Mouse (Mus musculus): ENCODE measurements around the gene Nfkbiz.
A peak's percentile ranks its signal among the peaks of the same experiment; 100 is the strongest.

The Nfkbiz gene

DNA sequence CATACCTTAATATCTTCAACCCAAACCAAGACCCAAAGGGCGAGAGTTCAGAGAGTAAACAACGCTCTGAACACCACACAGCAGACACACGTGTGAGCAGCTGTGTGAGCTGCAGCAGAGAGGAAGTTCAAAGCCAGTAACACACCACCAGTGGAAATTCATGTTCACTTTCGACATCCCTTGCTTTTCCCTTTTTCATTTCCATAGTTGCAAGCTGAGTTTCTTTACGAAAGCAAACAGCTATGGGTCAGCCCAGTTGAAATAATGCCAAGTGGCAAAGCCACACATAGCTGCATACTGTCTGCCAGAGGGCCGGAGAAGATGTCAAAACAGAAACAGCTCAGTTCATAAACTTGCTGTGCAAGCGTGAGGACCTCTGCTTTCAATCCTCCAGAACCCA is 39.9 kb downstream of the Nfkbiz start:
- DNase-seq: no peak

- no peak for DNase-seq
Measured at GRCm38 (mm10) chr16:55790326-55790725, 48.4 kb downstream of the Nfkbiz start.

DNA sequence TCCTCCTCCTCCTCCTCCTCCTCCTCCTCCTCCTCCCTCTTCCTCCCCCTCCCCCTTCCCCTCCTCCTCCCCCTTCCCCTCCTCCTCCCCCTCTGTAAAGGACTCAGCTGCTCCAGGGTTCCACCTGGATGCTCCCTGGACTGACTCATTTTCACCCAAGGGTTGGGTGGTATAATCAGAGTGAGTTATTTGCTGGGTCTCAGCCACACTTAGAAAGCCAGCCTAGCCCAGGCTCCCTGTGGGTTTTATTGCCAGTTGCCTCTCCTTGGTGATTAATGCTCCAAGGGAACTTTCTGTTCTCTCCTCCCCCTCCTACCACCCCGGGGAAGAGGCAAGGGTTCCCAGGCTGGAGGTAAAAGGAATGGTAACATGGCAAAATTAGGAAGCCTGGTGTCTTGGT is 49.4 kb downstream of the Nfkbiz start:
- peak; percentile 45 for DNase-seq

GRCm38 (mm10) chr16:55788671-55789070 is 50.0 kb downstream of the Nfkbiz start:
- DNase-seq: no peak

DNA sequence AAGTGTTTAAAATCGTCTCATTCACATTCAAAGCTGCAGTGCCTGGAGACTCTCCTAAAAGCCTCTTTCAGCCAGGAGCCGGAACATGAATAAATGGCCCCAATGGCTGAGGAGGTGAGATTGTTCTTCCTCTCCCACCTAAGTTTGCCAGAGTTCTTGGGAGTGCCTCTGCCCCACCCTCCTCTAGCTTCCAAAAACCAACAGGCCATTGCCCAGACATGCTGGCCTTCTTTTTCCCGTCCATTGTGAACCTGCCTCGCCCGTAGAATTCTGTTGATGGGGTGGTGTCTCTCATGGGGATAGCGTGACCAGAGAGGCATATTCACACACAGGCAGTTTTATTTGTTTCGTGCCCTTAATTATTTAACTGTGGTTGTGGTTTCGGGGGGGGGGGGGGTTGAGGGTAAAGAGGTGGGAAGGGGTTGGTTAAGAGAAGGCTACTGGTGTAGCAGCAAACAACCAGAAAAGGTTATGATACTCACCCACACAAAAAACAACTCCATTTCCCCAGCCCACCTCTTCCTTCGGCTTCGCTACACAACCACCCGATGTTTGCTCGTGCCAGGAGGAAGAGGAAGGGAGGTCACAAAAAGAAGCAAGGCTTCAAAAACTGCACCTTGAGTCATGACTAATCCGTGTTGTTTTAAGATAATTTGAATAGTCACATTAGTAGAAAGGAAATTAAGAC is 51.2 kb downstream of the Nfkbiz start:
- DNase-seq: no peak

DNA sequence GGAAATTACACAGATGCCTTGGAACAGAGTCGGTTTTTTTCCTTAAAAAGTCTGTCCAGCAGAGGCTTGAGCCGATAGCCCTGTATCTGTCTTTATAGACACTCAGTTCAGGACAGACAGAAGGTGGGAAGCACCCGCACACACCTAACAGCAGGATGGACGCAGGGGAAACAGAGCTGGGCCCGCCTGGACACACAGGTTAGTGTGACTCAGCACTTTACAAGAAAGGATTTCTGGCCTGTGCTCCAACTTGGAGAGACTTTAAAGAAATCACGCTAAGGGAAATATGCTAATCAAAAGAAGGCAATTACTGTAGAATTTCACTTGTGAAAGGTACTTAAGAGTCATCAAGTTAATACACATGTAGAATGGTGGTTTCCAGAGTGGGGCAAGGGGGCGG is 54.3 kb downstream of the Nfkbiz start:
- DNase-seq: no peak

DNA sequence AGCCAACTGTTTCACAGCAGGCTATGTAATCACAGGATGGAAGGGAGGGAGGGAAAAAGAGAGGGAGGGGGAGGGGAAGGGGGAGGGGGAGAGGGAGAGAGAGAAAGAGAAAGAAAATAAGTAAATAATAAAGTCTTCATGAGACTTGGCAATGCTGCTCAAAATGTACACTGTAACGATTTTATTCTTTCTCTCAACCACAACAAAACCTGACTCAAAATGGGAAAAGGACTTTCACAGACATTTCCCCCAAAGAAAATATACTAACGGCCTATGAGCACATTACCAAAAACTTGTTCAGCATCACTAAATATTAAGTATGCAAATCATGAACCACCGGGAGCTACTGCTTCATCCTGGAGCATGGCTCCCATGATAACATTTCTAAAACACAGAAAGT is 54.8 kb downstream of the Nfkbiz start:
- DNase-seq: no peak

- DNase-seq: no peak
Measured at GRCm38 (mm10) chr16:55782911-55783310, 55.8 kb downstream of the Nfkbiz start.

DNA sequence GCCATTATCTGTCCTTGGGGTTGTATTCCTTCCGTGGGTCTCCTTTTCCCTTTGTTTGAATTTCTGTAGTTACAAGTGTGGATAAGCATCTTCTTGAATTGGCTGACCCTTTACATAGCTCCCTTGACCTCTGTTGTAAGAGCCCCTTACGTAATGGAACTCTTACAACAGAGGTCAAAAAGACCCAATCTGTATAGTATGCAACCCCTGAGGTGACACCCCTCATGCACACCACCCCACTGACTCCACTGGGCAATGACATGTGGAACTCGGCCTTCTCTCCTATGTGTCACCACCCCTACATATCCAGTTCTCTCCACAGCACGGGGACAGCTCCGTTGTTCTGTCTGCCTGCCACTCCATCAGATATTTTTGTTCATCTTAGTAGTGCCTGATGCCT is 56.9 kb downstream of the Nfkbiz start:
- DNase-seq: no peak

- DNase-seq: no peak
Measured at GRCm38 (mm10) chr16:55780958-55781558, 57.6 kb downstream of the Nfkbiz start.

DNA sequence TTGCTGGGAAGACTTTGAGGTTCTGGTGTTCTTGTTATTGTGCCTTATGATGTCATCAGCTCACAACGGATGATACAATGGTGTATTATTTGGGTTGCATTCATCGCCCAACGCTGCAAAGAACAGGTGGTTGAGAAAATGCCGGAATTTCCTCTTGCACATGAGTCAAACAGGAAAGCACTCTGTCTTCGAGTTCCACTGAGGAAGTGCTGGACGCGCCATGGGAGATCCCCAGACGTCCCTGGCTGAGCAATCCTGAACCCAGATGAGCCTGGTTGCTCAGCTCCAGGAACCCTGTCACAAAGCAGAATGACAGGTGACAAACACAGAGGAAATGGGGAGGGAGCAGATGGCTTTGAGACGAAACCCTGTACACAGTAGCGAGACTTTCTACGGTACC is 62.4 kb downstream of the Nfkbiz start:
- DNase-seq: no peak

DNA sequence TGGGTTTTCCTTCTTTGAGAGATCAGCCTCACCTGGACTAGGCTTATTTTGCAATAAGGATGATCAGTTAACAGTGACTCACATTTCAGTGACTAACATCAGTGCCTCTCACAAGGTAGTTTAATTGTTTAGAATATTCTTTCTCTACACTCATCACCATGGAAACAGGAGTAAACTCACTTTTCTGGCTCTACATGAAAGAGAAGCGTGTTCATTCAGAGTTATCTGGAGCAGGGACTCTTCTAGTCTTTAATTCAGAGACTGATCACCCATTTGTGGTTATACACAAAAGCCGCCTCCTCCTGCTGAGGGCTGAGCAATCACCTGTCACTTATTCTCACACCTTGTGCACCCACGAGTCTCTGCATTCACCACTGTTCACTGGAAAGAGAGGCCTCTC is 68.5 kb downstream of the Nfkbiz start:
- DNase-seq: no peak
